Mouse (Mus musculus): ENCODE measurements around the gene Khnyn. TPM values are rescaled to one million over a fixed set of nuclear protein-coding genes. Genes with fewer than 3 reads are reported as not detected.

Gene Khnyn
- polyA plus RNA-seq, 1 experiment from 2014 or later, result 7.8 TPM

- H3K36me3 ChIP-seq (ENCODE audit: control insufficient read depth, insufficient read depth, low read length), result no peaks in the 10 kb centered on the region
- H3K27ac ChIP-seq (ENCODE audit: low read depth, low read length), result no peak overlapping the region
- H3K4me2 ChIP-seq (replicated peaks; ENCODE audit: low read depth, low read length), result no peak overlapping the region
- WGBS, result 39% methylated on average over 14 of the region's 14 CpGs
- H3K9ac ChIP-seq (ENCODE audit: low read depth, low read length), result no peak overlapping the region
- H3K4me1 ChIP-seq (replicated peaks; ENCODE audit: control insufficient read depth, insufficient read depth, low read length), result no peaks in the 10 kb centered on the region
- no peaks in the 10 kb centered on the region for H3K27me3 ChIP-seq (ENCODE audit: control insufficient read depth, insufficient read depth, low read length)
- peak; percentile 91 for DNase-seq (ENCODE audit: low spot score)
- peak; percentile 79 for ATAC-seq (ENCODE audit: low FRiP score)
- H3K4me3 ChIP-seq (ENCODE audit: low read depth, low read length), result no peak overlapping the region
- no peaks in the 10 kb centered on the region for H3K9me3 ChIP-seq (ENCODE audit: control insufficient read depth, low read length)
These were observed 33.7 kb downstream of the Khnyn start for GRCm38 (mm10) chr14:55918240-55919082.

- ATAC-seq (ENCODE audit: low FRiP score) (no peak), DNase-seq (ENCODE audit: low spot score) (no peak)
- no peaks in the 10 kb centered on the region for H3K4me1 ChIP-seq (replicated peaks; ENCODE audit: control insufficient read depth, insufficient read depth, low read length)
- H3K36me3 ChIP-seq (ENCODE audit: control insufficient read depth, insufficient read depth, low read length), result no peaks in the 10 kb centered on the region
- H3K9ac ChIP-seq (ENCODE audit: low read depth, low read length), result no peak overlapping the region
- H3K4me2 ChIP-seq (replicated peaks; ENCODE audit: low read depth, low read length), result no peak overlapping the region
- WGBS, result 78% methylated on average over 7 of the region's 7 CpGs
- no peak overlapping the region for H3K4me3 ChIP-seq (ENCODE audit: low read depth, low read length)
- no peaks in the 10 kb centered on the region for H3K27me3 ChIP-seq (ENCODE audit: control insufficient read depth, insufficient read depth, low read length)
- no peak overlapping the region for H3K27ac ChIP-seq (ENCODE audit: low read depth, low read length)
- no peaks in the 10 kb centered on the region for H3K9me3 ChIP-seq (ENCODE audit: control insufficient read depth, low read length)
These were observed 37.9 kb downstream of the Khnyn start for GRCm38 (mm10) chr14:55922475-55923232.

- ATAC-seq (ENCODE audit: low FRiP score), result no peak
- DNase-seq (ENCODE audit: low spot score), result no peak
- no peak overlapping the region for H3K4me2 ChIP-seq (replicated peaks; ENCODE audit: low read depth, low read length)
- H3K4me3 ChIP-seq (ENCODE audit: low read depth, low read length), result no peak overlapping the region
- H3K36me3 ChIP-seq (ENCODE audit: control insufficient read depth, insufficient read depth, low read length), result no peaks in the 10 kb centered on the region
- H3K4me1 ChIP-seq (replicated peaks; ENCODE audit: control insufficient read depth, insufficient read depth, low read length), result no peaks in the 10 kb centered on the region
- no peaks in the 10 kb centered on the region for H3K9me3 ChIP-seq (ENCODE audit: control insufficient read depth, low read length)
- WGBS, result 81% methylated on average over 4 of the region's 4 CpGs
- no peak overlapping the region for H3K27ac ChIP-seq (ENCODE audit: low read depth, low read length)
- no peaks in the 10 kb centered on the region for H3K27me3 ChIP-seq (ENCODE audit: control insufficient read depth, insufficient read depth, low read length)
- H3K9ac ChIP-seq (ENCODE audit: low read depth, low read length), result no peak overlapping the region
These were observed 42.1 kb downstream of the Khnyn start for GRCm38 (mm10) chr14:55926847-55927246.

GRCm38 (mm10) chr14:55929263-55929997 is 44.7 kb downstream of the Khnyn start:
- no peak overlapping the region for H3K4me2 ChIP-seq (replicated peaks; ENCODE audit: low read depth, low read length)
- no peak overlapping the region for H3K27ac ChIP-seq (ENCODE audit: low read depth, low read length)
- no peaks in the 10 kb centered on the region for H3K36me3 ChIP-seq (ENCODE audit: control insufficient read depth, insufficient read depth, low read length)
- WGBS, result 73% methylated on average over 12 of the region's 12 CpGs
- no peak for ATAC-seq (ENCODE audit: low FRiP score)
- H3K9ac ChIP-seq (ENCODE audit: low read depth, low read length), result no peak overlapping the region
- H3K9me3 ChIP-seq (ENCODE audit: control insufficient read depth, low read length), result no peaks in the 10 kb centered on the region
- H3K27me3 ChIP-seq (ENCODE audit: control insufficient read depth, insufficient read depth, low read length), result no peaks in the 10 kb centered on the region
- H3K4me1 ChIP-seq (replicated peaks; ENCODE audit: control insufficient read depth, insufficient read depth, low read length), result no peaks in the 10 kb centered on the region
- H3K4me3 ChIP-seq (ENCODE audit: low read depth, low read length), result no peak overlapping the region
- DNase-seq (ENCODE audit: low spot score), result no peak

GRCm38 (mm10) chr14:55933586-55933985 is 48.8 kb downstream of the Khnyn start:
- Histone ChIP-seq H3K27ac (ENCODE audit: low read depth, low read length) (no peak overlapping the region), H3K27me3 (ENCODE audit: control insufficient read depth, insufficient read depth, low read length) (no peaks in the 10 kb centered on the region), H3K36me3 (ENCODE audit: control insufficient read depth, insufficient read depth, low read length) (no peaks in the 10 kb centered on the region), H3K9ac (ENCODE audit: low read depth, low read length) (no peak overlapping the region), H3K4me2 (replicated peaks; ENCODE audit: low read depth, low read length) (no peak overlapping the region), H3K4me3 (ENCODE audit: low read depth, low read length) (no peak overlapping the region), H3K9me3 (ENCODE audit: control insufficient read depth, low read length) (no peaks in the 10 kb centered on the region), H3K4me1 (replicated peaks; ENCODE audit: control insufficient read depth, insufficient read depth, low read length) (no peaks in the 10 kb centered on the region)
- DNase-seq (ENCODE audit: low spot score), result no peak
- no peak for ATAC-seq (ENCODE audit: low FRiP score)
- WGBS, result 61% methylated on average over 7 of the region's 7 CpGs

GRCm38 (mm10) chr14:55940070-55940800 is 55.5 kb downstream of the Khnyn start:
- Histone ChIP-seq H3K9ac (ENCODE audit: low read depth, low read length) (no peak overlapping the region), H3K4me3 (ENCODE audit: low read depth, low read length) (no peak overlapping the region), H3K9me3 (ENCODE audit: control insufficient read depth, low read length) (no peaks in the 10 kb centered on the region), H3K4me2 (replicated peaks; ENCODE audit: low read depth, low read length) (no peak overlapping the region), H3K36me3 (ENCODE audit: control insufficient read depth, insufficient read depth, low read length) (no peaks in the 10 kb centered on the region), H3K27me3 (ENCODE audit: control insufficient read depth, insufficient read depth, low read length) (no peaks in the 10 kb centered on the region), H3K4me1 (replicated peaks; ENCODE audit: control insufficient read depth, insufficient read depth, low read length) (no peaks in the 10 kb centered on the region), H3K27ac (ENCODE audit: low read depth, low read length) (no peak overlapping the region)
- 57% methylated on average over 7 of the region's 7 CpGs for WGBS
- DNase-seq (ENCODE audit: low spot score) (peak; percentile 15), ATAC-seq (ENCODE audit: low FRiP score) (no peak)

GRCm38 (mm10) chr14:55943601-55944000 is 58.9 kb downstream of the Khnyn start:
- Histone ChIP-seq H3K27me3 (ENCODE audit: control insufficient read depth, insufficient read depth, low read length) (no peaks in the 10 kb centered on the region), H3K4me3 (ENCODE audit: low read depth, low read length) (no peak overlapping the region), H3K9ac (ENCODE audit: low read depth, low read length) (no peak overlapping the region), H3K27ac (ENCODE audit: low read depth, low read length) (no peak overlapping the region), H3K36me3 (ENCODE audit: control insufficient read depth, insufficient read depth, low read length) (no peaks in the 10 kb centered on the region), H3K9me3 (ENCODE audit: control insufficient read depth, low read length) (no peaks in the 10 kb centered on the region), H3K4me1 (replicated peaks; ENCODE audit: control insufficient read depth, insufficient read depth, low read length) (no peaks in the 10 kb centered on the region), H3K4me2 (replicated peaks; ENCODE audit: low read depth, low read length) (no peak overlapping the region)
- 84% methylated on average over 11 of the region's 11 CpGs for WGBS
- DNase-seq (ENCODE audit: low spot score) (no peak), ATAC-seq (ENCODE audit: low FRiP score) (no peak)

GRCm38 (mm10) chr14:55944575-55944974 is 59.8 kb downstream of the Khnyn start, which contains the start of gene Cma1:
Gene Cma1 (minus strand): TSS chr14:55944675.
- no peaks in the 10 kb centered on the region for H3K27me3 ChIP-seq (ENCODE audit: control insufficient read depth, insufficient read depth, low read length)
- ATAC-seq (ENCODE audit: low FRiP score) (no peak), DNase-seq (ENCODE audit: low spot score) (no peak)
- WGBS, result 85% methylated on average over 4 of the region's 4 CpGs
- H3K36me3 ChIP-seq (ENCODE audit: control insufficient read depth, insufficient read depth, low read length), result no peaks in the 10 kb centered on the region
- no peak within 1 kb of the TSS for H3K4me3 ChIP-seq (ENCODE audit: low read depth, low read length)
- H3K4me2 ChIP-seq (replicated peaks; ENCODE audit: low read depth, low read length), result no peak within 1 kb of the TSS
- no peak within 1 kb of the TSS for H3K27ac ChIP-seq (ENCODE audit: low read depth, low read length)
- H3K9ac ChIP-seq (ENCODE audit: low read depth, low read length), result no peak within 1 kb of the TSS
- H3K9me3 ChIP-seq (ENCODE audit: control insufficient read depth, low read length), result no peaks in the 10 kb centered on the region
- no peaks in the 10 kb centered on the region for H3K4me1 ChIP-seq (replicated peaks; ENCODE audit: control insufficient read depth, insufficient read depth, low read length)

Data from hindbrain, embryonic 11.5 days (tissue).